ENCODE assay signal across 32 mouse cellular contexts in genomic region chr11:96799511-96799910, GRCm38 (mm10).
"Had no signal": no experiment of that assay in that cellular context is flagged by ENCODE, and none has a peak within 500 bp of the region (broad histone marks: within the 10 kb centered on the region; RNA-seq: fewer than 3 reads in every experiment).

No protein-coding gene starts in this region.

- DNase-seq: left cerebral cortex, postnatal 4 days; liver; liver, embryonic 13.5 days; liver, postnatal 0 days; lung, adult 18-20 months; lung, adult 2 months; lung, embryonic 14.5 days; lung, postnatal 10 days; lung, postnatal 14 days; lung, postnatal 36 days; lung, postnatal 4 days; midbrain, embryonic 14.5 days had no signal

- H3K27ac ChIP-seq: limb, embryonic 10.5 days; limb, embryonic 12.5 days; limb, embryonic 13.5 days; limb, embryonic 15.5 days; liver, embryonic 12.5 days; liver, embryonic 13.5 days; liver, embryonic 14.5 days; liver, embryonic 15.5 days; lung, embryonic 15.5 days; macrophage; midbrain, embryonic 10.5 days; midbrain, embryonic 12.5 days; midbrain, embryonic 13.5 days; midbrain, embryonic 15.5 days; neural tube, embryonic 12.5 days had no signal

- ATAC-seq: liver, embryonic 12.5 days; liver, postnatal 0 days; lung, postnatal 0 days; midbrain, embryonic 13.5 days; midbrain, embryonic 15.5 days; midbrain, embryonic 16.5 days had no signal

- H3K4me1 ChIP-seq: limb, embryonic 10.5 days; limb, embryonic 12.5 days; limb, embryonic 13.5 days; limb, embryonic 15.5 days; lung, embryonic 15.5 days; midbrain, embryonic 10.5 days; midbrain, embryonic 13.5 days; midbrain, embryonic 15.5 days; neural tube, embryonic 12.5 days had no signal

- H3K9me3 ChIP-seq: limb, embryonic 10.5 days; limb, embryonic 12.5 days; limb, embryonic 13.5 days; limb, embryonic 15.5 days; liver, embryonic 12.5 days; liver, embryonic 13.5 days; liver, embryonic 15.5 days; lung, embryonic 15.5 days; megakaryocyte, embryonic 14.5 days; midbrain, embryonic 10.5 days; midbrain, embryonic 12.5 days; midbrain, embryonic 13.5 days; midbrain, embryonic 15.5 days; neural tube, embryonic 12.5 days had no signal

- H3K27me3 ChIP-seq: limb, embryonic 12.5 days; limb, embryonic 13.5 days; limb, embryonic 15.5 days; liver, embryonic 12.5 days; liver, embryonic 13.5 days; liver, embryonic 15.5 days; lung, embryonic 15.5 days; megakaryocyte, embryonic 14.5 days; midbrain, embryonic 12.5 days; midbrain, embryonic 13.5 days; midbrain, embryonic 15.5 days; neural tube, embryonic 12.5 days had no signal

- H3K9ac ChIP-seq: limb, embryonic 12.5 days; limb, embryonic 13.5 days; limb, embryonic 15.5 days; liver, embryonic 12.5 days; liver, embryonic 13.5 days; liver, embryonic 14.5 days; liver, embryonic 15.5 days; liver, postnatal 0 days; lung, embryonic 14.5 days; lung, embryonic 15.5 days; midbrain, embryonic 12.5 days; midbrain, embryonic 13.5 days; midbrain, embryonic 15.5 days; neural tube, embryonic 12.5 days had no signal

- H3K4me2 ChIP-seq: limb, embryonic 12.5 days; limb, embryonic 13.5 days; limb, embryonic 15.5 days; liver, embryonic 11.5 days; liver, embryonic 12.5 days; liver, embryonic 13.5 days; liver, embryonic 15.5 days; lung, embryonic 14.5 days; lung, embryonic 15.5 days; midbrain, embryonic 11.5 days; midbrain, embryonic 12.5 days; midbrain, embryonic 13.5 days; midbrain, embryonic 15.5 days; neural tube, embryonic 12.5 days had no signal

- H3K4me3 ChIP-seq: limb, embryonic 10.5 days; limb, embryonic 12.5 days; limb, embryonic 13.5 days; limb, embryonic 15.5 days; liver, embryonic 12.5 days; liver, embryonic 13.5 days; liver, embryonic 15.5 days; lung, embryonic 15.5 days; megakaryocyte, embryonic 14.5 days; midbrain, embryonic 10.5 days; midbrain, embryonic 12.5 days; midbrain, embryonic 13.5 days; midbrain, embryonic 15.5 days; myocyte; neural tube, embryonic 12.5 days had no signal
